Mouse (Mus musculus) limb, embryonic 13.5 days (tissue): ENCODE measurements at regions not wholly inside any gene's neighbourhood (a gene's known extent, or its start where the extent isn't known, plus 50 kb on each side); places are given as distances from the start of the nearest gene placed in this dataset.

ENCODE experiments used
- ATAC-seq: fragments of 200-750 bp; cut with Nextera tagmentation; 2 replicates; pipeline ENCODE4 v1.8.0; 2017; ENCODE audit warnings: low read depth, moderate number of reproducible peaks, moderate TSS enrichment; ENCODE audit not compliant: low FRiP score
- H3K27ac ChIP-seq: fragments of 300-500 bp; sonication (generic); 2 replicates; pipeline ENCODE4 v1.5.1; 2015; ENCODE audit warnings: inconsistent platforms, mild to moderate bottlenecking, moderate library complexity
- H3K27me3 ChIP-seq: fragments of 300-500 bp; sonication (generic); 2 replicates; pipeline ENCODE4 v1.6.1; 2015; ENCODE audit warnings: mild to moderate bottlenecking, inconsistent platforms
- H3K36me3 ChIP-seq: fragments of 300-500 bp; sonication (generic); 2 replicates; pipeline ENCODE4 v1.6.1; 2015; ENCODE audit warnings: inconsistent platforms, mild to moderate bottlenecking, moderate library complexity
- H3K4me1 ChIP-seq: fragments of 300-500 bp; sonication (generic); 2 replicates; pipeline ENCODE4 v1.6.1; 2015; ENCODE audit warnings: inconsistent platforms
- H3K4me2 ChIP-seq: fragments of 300-500 bp; sonication (generic); replicated peaks from 2 replicates; pipeline ENCODE4 v1.6.1; 2015; ENCODE audit warnings: inconsistent platforms, mild to moderate bottlenecking, moderate library complexity
- H3K4me3 ChIP-seq: fragments of 300-500 bp; sonication (generic); 2 replicates; pipeline ENCODE4 v1.5.1; 2015; ENCODE audit warnings: moderate library complexity, mild to moderate bottlenecking, inconsistent platforms
- H3K9ac ChIP-seq: fragments of 300-500 bp; sonication (generic); 2 replicates; pipeline ENCODE4 v1.6.1; 2015; ENCODE audit warnings: mild to moderate bottlenecking, inconsistent platforms
- H3K9me3 ChIP-seq: fragments of 300-500 bp; sonication (generic); 2 replicates; pipeline ENCODE4 v1.6.1; 2016; ENCODE audit warnings: inconsistent platforms
- WGBS: fragments of 180-500 bp; shearing (Covaris S2); methylation state at CpG from one replicate; pipeline ENCODE4 v1.1.7; 2015; 5-methylcytosine and 5-hydroxymethylcytosine counted together

- H3K9ac ChIP-seq: no peak overlapping the region
- ATAC-seq: no peak
Observed at GRCm38 (mm10) chr17:26360711-26361110, 53.9 kb upstream of the Neurl1b start.

GRCm38 (mm10) chr17:26361420-26361819 lies 53.2 kb upstream of the Neurl1b start:
- Histone ChIP-seq H3K4me3 (no peak overlapping the region), H3K4me1 (peaks cover 17% of the 10 kb centered on the region), H3K4me2 (no peak overlapping the region), H3K27ac (no peak overlapping the region), H3K9ac (no peak overlapping the region), H3K27me3 (no peaks in the 10 kb centered on the region; the same call in 1 of the 2 replicates), H3K36me3 (no peaks in the 10 kb centered on the region), H3K9me3 (no peaks in the 10 kb centered on the region)
- ATAC-seq: no peak
- 70% methylated on average over 7 of the region's 7 CpGs for WGBS

More at GRCm38 (mm10) chr17:26360711-26361110, 53.9 kb upstream of the Neurl1b start:
- Histone ChIP-seq H3K4me3 (no peak overlapping the region), H3K27ac (no peak overlapping the region), H3K9me3 (no peaks in the 10 kb centered on the region), H3K4me1 (peaks cover 17% of the 10 kb centered on the region), H3K36me3 (no peaks in the 10 kb centered on the region), H3K27me3 (no peaks in the 10 kb centered on the region; the same call in 1 of the 2 replicates), H3K4me2 (no peak overlapping the region)
- 67% methylated on average over 6 of the region's 6 CpGs for WGBS

GRCm38 (mm10) chr17:26361992-26362391 lies 52.6 kb upstream of the Neurl1b start:
- Histone ChIP-seq H3K9me3 (no peaks in the 10 kb centered on the region), H3K4me3 (no peak overlapping the region), H3K4me1 (peaks cover 17% of the 10 kb centered on the region), H3K27me3 (no peaks in the 10 kb centered on the region; the same call in 1 of the 2 replicates), H3K36me3 (no peaks in the 10 kb centered on the region), H3K4me2 (no peak overlapping the region), H3K27ac (no peak overlapping the region), H3K9ac (no peak overlapping the region)
- no peak for ATAC-seq
- 39% methylated on average over 3 of the region's 3 CpGs for WGBS

GRCm38 (mm10) chr17:26362586-26363361 lies 51.9 kb upstream of the Neurl1b start:
- H3K27me3 ChIP-seq: no peaks in the 10 kb centered on the region; the same call in 1 of the 2 replicates
- WGBS: 61% methylated on average over 12 of the region's 12 CpGs
- H3K4me3 ChIP-seq: no peak overlapping the region
- no peak overlapping the region for H3K4me2 ChIP-seq
- peaks cover 17% of the 10 kb centered on the region for H3K4me1 ChIP-seq
- no peak for ATAC-seq
- H3K36me3 ChIP-seq: no peaks in the 10 kb centered on the region
- no peak overlapping the region for H3K27ac ChIP-seq
- no peaks in the 10 kb centered on the region for H3K9me3 ChIP-seq
- H3K9ac ChIP-seq: 0 out of 2 replicates have a peak overlapping the region, but pooled peaks have one; percentile 4

- Histone ChIP-seq H3K4me3 (no peak overlapping the region), H3K36me3 (no peaks in the 10 kb centered on the region), H3K27ac (no peak overlapping the region), H3K4me1 (peaks cover 25% of the 10 kb centered on the region), H3K9me3 (no peaks in the 10 kb centered on the region), H3K4me2 (no peak overlapping the region), H3K27me3 (no peaks in the 10 kb centered on the region; the same call in 1 of the 2 replicates), H3K9ac (no peak overlapping the region)
- 69% methylated on average over 5 of the region's 5 CpGs for WGBS
- no peak for ATAC-seq
Observed at GRCm38 (mm10) chr17:26363853-26364532, 50.6 kb upstream of the Neurl1b start.
